ENCODE assay signal across 9 mouse cellular contexts in genomic region chr17:65729945-65730741, GRCm38 (mm10). TPM values are rescaled to one million over a fixed set of nuclear protein-coding genes. Genes with fewer than 3 reads are reported as not detected.
DNase-seq lines count a peak whose midpoint lies in the region; ATAC-seq lines count a peak whose summit lies in the region.
"Had no signal": no experiment of that assay in that cellular context is flagged by ENCODE, and none has a peak within 500 bp of the region (broad histone marks: within the 10 kb centered on the region; RNA-seq: fewer than 3 reads in every experiment).

No protein-coding gene starts in this region.

- H3K36me3 ChIP-seq in kidney, embryonic 16.5 days (ENCODE audit: insufficient read depth, low read length): no peaks in the 10 kb centered on the region
- H3K36me3 ChIP-seq: neural tube, embryonic 13.5 days had no signal

- H3K27ac ChIP-seq in kidney, embryonic 16.5 days (ENCODE audit: low read length): peak overlapping the region; percentile 25; the same call in 1 of the 2 replicates
- H3K27ac ChIP-seq: neural tube, embryonic 13.5 days had no signal

- H3K4me1 ChIP-seq in kidney, embryonic 16.5 days (ENCODE audit: insufficient read depth, low read length): no peaks in the 10 kb centered on the region

- no peak for DNase-seq in kidney, postnatal 14 days
- DNase-seq in adipocyte (ENCODE audit: low spot score): peak; percentile 52
- DNase-seq in induced T-regulatory cell, adult 2 months (ENCODE audit: low read depth): peak; percentile 32
- no peak for DNase-seq in adrenal gland, adult 2 months
- DNase-seq in adrenal gland, adult 18-20 months (ENCODE audit: low spot score in 2 of 2): no peak
- DNase-seq in adrenal gland, postnatal 36 days: no peak

- no peak overlapping the region for H3K9ac ChIP-seq in kidney, embryonic 16.5 days (replicated peaks; ENCODE audit: low read length)
- H3K9ac ChIP-seq: neural tube, embryonic 13.5 days had no signal

- H3K4me3 ChIP-seq in kidney, embryonic 16.5 days (ENCODE audit: low read length): no peak overlapping the region
- H3K4me3 ChIP-seq: neural tube, embryonic 13.5 days had no signal

- H3K9me3 ChIP-seq in kidney, embryonic 16.5 days (ENCODE audit: low read length): no peaks in the 10 kb centered on the region
- H3K9me3 ChIP-seq: neural tube, embryonic 13.5 days had no signal

- H3K4me2 ChIP-seq in kidney, embryonic 16.5 days (replicated peaks; ENCODE audit: low read depth, low read length): no peak overlapping the region
- H3K4me2 ChIP-seq: neural tube, embryonic 13.5 days had no signal

- 73% methylated on average over 13 of the region's 16 CpGs for WGBS in kidney, embryonic 16.5 days

- no peaks in the 10 kb centered on the region for H3K27me3 ChIP-seq in kidney, embryonic 16.5 days (ENCODE audit: insufficient read depth, low read length)
- H3K27me3 ChIP-seq: neural tube, embryonic 13.5 days had no signal

- ATAC-seq in kidney, embryonic 16.5 days (ENCODE audit: low FRiP score, low TSS enrichment): no peak
- peak; percentile 63 for ATAC-seq in megakaryocyte, adult 5-6 weeks (ENCODE audit: poor library complexity, severe bottlenecking)

RNA-seq across cellular contexts. Expression of gene Rab31, which starts 42.4 kb away (rescaled TPM):
- polyA plus RNA-seq in kidney, embryonic 16.5 days (2015; fragmentation: Nextera tagmentation; extraction: Ambion mirVana): 37.8 and 38.4 TPM in 2 replicates
- 50.9 and 56.6 TPM in 2 replicates for total RNA-seq in megakaryocyte, adult 5-6 weeks (2015)
- total RNA-seq in megakaryocyte, adult 5-6 weeks (2017): 85.0 and 90.9 TPM in 2 replicates
- total RNA-seq in adrenal gland, adult 2 months (2021): 10 to 100 TPM; 36.7 to 48.2 TPM
- polyA plus RNA-seq in adrenal gland, adult 2 months (2012; rRNA removed): 15.9 and 16.7 TPM in 2 replicates
- 10 to 100 TPM; 29.5 to 42.4 TPM for total RNA-seq in adrenal gland, adult 18-20 months (2021)
- total RNA-seq in adrenal gland, postnatal 36 days (2021): 10 to 100 TPM; 40.9 to 50.1 TPM

RNA-seq across cellular contexts. Expression of gene Ppp4r1, which starts 52.2 kb away (rescaled TPM):
- polyA plus RNA-seq in kidney, embryonic 16.5 days (2015; fragmentation: Nextera tagmentation; extraction: Ambion mirVana): 46.6 TPM in 2 replicates
- 57.8 and 78.5 TPM in 2 replicates for total RNA-seq in megakaryocyte, adult 5-6 weeks (2015)
- total RNA-seq in megakaryocyte, adult 5-6 weeks (2017): 57.3 and 58.5 TPM in 2 replicates
- 10 to 100 TPM; 59.2 to 60.7 TPM for total RNA-seq in adrenal gland, adult 2 months (2021)
- 19.1 and 24.9 TPM in 2 replicates for polyA plus RNA-seq in adrenal gland, adult 2 months (2012; rRNA removed)
- 10 to 100 TPM; 57.2 to 70.4 TPM for total RNA-seq in adrenal gland, adult 18-20 months (2021)
- 10 to 100 TPM; 67.6 to 72.7 TPM for total RNA-seq in adrenal gland, postnatal 36 days (2021)

Comparison
In these comparisons a context has a peak if more than half of its experiments do, and no peak if none do; other contexts are left out.
1. DNase-seq: peak in adipocyte (single experiment) and induced T-regulatory cell, adult 2 months (single experiment); none in kidney, postnatal 14 days (single experiment), adrenal gland, adult 2 months (single experiment), adrenal gland, adult 18-20 months (0 of 2) and adrenal gland, postnatal 36 days (0 of 2).